Mouse (Mus musculus): Measurements from ENCODE around the gene Zfp451. TPM values are rescaled to one million over a fixed set of nuclear protein-coding genes. Genes with fewer than 3 reads are reported as not detected.

The Zfp451 gene
- total RNA-seq, 2 experiments from 2014 or later = 53.5 to 64.3 TPM

GRCm38 (mm10) chr1:33719733-33720225 lies 94.6 kb downstream of the Zfp451 start, which contains the start of gene Rab23:
TSS of gene Rab23 (plus strand) at chr1:33719887.
- DNase-seq (ENCODE audit: low spot score in 2 of 2) = peak; percentile 82 to 89

- DNase-seq (ENCODE audit: low spot score in 2 of 2) = no peak
Measured at GRCm38 (mm10) chr1:33717636-33718035, 96.8 kb downstream of the Zfp451 start.

GRCm38 (mm10) chr1:33714796-33715195 lies 99.6 kb downstream of the Zfp451 start:
- no peak for DNase-seq (ENCODE audit: low spot score in 2 of 2)

- no peak for DNase-seq (ENCODE audit: low spot score in 2 of 2)
Measured at GRCm38 (mm10) chr1:33712026-33712425, 102.4 kb downstream of the Zfp451 start.

Other genes with a start within 250 kb of the Zfp451 start
- 1 to 10 TPM; 7.2 to 8.6 TPM for gene Prim2, start 144.8 kb downstream of the Zfp451 start, total RNA-seq (2021)
- gene Rab23, start 94.7 kb downstream of the Zfp451 start, total RNA-seq (2021) = 10 to 100 TPM; 27.7 to 34.2 TPM
- 10 to 100 TPM; 16.6 to 20.9 TPM for gene Bag2, start 56.8 kb downstream of the Zfp451 start, total RNA-seq (2021)
- gene Bend6, start 93.2 kb upstream of the Zfp451 start, total RNA-seq (2021) = 100 to 1,000 TPM; 106 to 117 TPM
- 100 to 1,000 TPM; 202 to 225 TPM for gene Dst, start 93.6 kb upstream of the Zfp451 start, total RNA-seq (2021)